Mouse (Mus musculus): ENCODE measurements around the gene Nr0b2. TPM values are rescaled to one million over a fixed set of nuclear protein-coding genes. Genes with fewer than 3 reads are reported as not detected.

Gene Nr0b2
- polyA plus RNA-seq, 1 experiment from 2014 or later: 0.64 TPM

DNA sequence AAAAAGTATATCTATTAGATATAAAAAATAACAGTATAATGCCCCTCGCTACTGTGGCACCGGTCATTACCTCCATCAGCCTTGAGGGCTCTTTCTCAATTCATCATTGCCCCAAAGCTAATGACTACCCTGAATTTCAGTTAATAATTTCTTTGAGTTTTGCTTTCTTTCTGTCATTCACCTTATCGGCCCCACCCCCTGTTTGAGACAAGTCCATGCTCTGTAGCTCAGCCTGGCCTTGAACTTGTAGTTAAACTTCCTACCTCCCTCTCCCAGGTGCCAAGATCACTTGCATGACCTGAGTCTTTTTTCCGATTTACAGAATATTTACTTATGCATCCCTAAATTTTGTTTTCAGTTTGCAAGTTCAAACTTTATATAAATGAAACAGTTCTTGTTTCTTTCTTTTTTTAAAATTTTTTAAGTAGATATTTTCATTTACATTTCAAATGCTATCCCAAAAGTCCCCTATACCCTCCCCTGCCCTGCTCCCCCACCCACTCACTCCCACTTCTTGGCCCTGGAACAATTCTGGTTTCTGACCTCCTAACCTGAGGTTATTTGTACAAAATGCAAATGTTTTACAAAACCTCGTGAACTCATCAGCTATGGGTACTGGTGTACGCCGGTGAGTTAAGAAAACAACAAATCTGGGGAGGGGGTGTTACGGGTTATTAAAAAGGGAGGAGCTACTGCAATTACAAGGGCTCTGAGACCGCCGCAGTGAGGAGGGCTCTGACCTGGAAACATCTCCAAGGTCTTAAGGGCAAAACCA lies 16.3 kb downstream of the Nr0b2 start:
- Histone ChIP-seq H3K36me3 (no peaks in the 10 kb centered on the region), H3K9me3 (replicated peaks) (no peaks in the 10 kb centered on the region), H3K4me1 (peaks cover 11% of the 10 kb centered on the region), H3K9ac (0 out of 2 replicates have a peak overlapping the region, but pooled peaks have one; percentile 31), H3K4me3 (replicated peaks) (peak overlapping the region; percentile 6; the same call in 1 of the 2 replicates), H3K27ac (peak overlapping the region; percentile 37; the same call in 1 of the 2 replicates), H3K4me2 (peak overlapping the region; percentile 46), H3K27me3 (no peaks in the 10 kb centered on the region)
- WGBS: 55% methylated on average over 10 of the region's 10 CpGs
- no peak for ATAC-seq (replicated peaks; ENCODE audit: low FRiP score)

- WGBS: 43% methylated on average over 10 of the region's 10 CpGs
- H3K4me2 ChIP-seq: peak overlapping the region; percentile 46
- H3K9ac ChIP-seq: 0 out of 2 replicates have a peak overlapping the region, but pooled peaks have one; percentile 31
Observed at GRCm38 (mm10) chr4:133570066-133570466, 16.9 kb downstream of the Nr0b2 start.

GRCm38 (mm10) chr4:133574070-133574842 lies 21.1 kb downstream of the Nr0b2 start, which contains the start of gene Gpatch3:
Gene Gpatch3 (plus strand): TSS chr4:133574745.
- whole genome bisulfite sequencing: 7% methylated on average over 44 of the region's 44 CpGs

More at GRCm38 (mm10) chr4:133570066-133570466, 16.9 kb downstream of the Nr0b2 start:
- H3K4me1 ChIP-seq: peaks cover 12% of the 10 kb centered on the region
- no peak for ATAC-seq (replicated peaks; ENCODE audit: low FRiP score)
- H3K36me3 ChIP-seq: no peaks in the 10 kb centered on the region
- H3K27me3 ChIP-seq: no peaks in the 10 kb centered on the region
- H3K4me3 ChIP-seq (replicated peaks): peak overlapping the region; percentile 6; the same call in 1 of the 2 replicates
- H3K27ac ChIP-seq: peak overlapping the region; percentile 37; the same call in 1 of the 2 replicates
- H3K9me3 ChIP-seq (replicated peaks): no peaks in the 10 kb centered on the region

GRCm38 (mm10) chr4:133574843-133575202 lies 21.6 kb downstream of the Nr0b2 start:
- WGBS: 1% methylated on average over 41 of the region's 41 CpGs
- peaks cover 26% of the 10 kb centered on the region for H3K36me3 ChIP-seq
- H3K27me3 ChIP-seq: no peaks in the 10 kb centered on the region
- peak overlapping the region; percentile 90 for H3K9ac ChIP-seq
- H3K9me3 ChIP-seq (replicated peaks): no peaks in the 10 kb centered on the region
- peak overlapping the region; percentile 94 for H3K4me2 ChIP-seq
- H3K27ac ChIP-seq: peak overlapping the region; percentile 94
- H3K4me1 ChIP-seq: peaks cover 19% of the 10 kb centered on the region
- peak; percentile 63; the same call in 1 of the 2 replicates for ATAC-seq (replicated peaks; ENCODE audit: low FRiP score)
- peak overlapping the region; percentile 99 for H3K4me3 ChIP-seq (replicated peaks)

More at GRCm38 (mm10) chr4:133574070-133574842, 21.1 kb downstream of the Nr0b2 start, which contains the start of gene Gpatch3:
- H3K9me3 ChIP-seq (replicated peaks): no peaks in the 10 kb centered on the region
- H3K36me3 ChIP-seq: peaks cover 20% of the 10 kb centered on the region
- H3K27me3 ChIP-seq: no peaks in the 10 kb centered on the region
- ATAC-seq (replicated peaks; ENCODE audit: low FRiP score): peak; percentile 89
- peak within 1 kb of the TSS; percentile 99 for H3K4me3 ChIP-seq (replicated peaks)
- peak within 1 kb of the TSS; percentile 94 for H3K4me2 ChIP-seq
- peak within 1 kb of the TSS; percentile 94 for H3K27ac ChIP-seq
- H3K9ac ChIP-seq: peak within 1 kb of the TSS; percentile 90
- peaks cover 21% of the 10 kb centered on the region for H3K4me1 ChIP-seq

DNA sequence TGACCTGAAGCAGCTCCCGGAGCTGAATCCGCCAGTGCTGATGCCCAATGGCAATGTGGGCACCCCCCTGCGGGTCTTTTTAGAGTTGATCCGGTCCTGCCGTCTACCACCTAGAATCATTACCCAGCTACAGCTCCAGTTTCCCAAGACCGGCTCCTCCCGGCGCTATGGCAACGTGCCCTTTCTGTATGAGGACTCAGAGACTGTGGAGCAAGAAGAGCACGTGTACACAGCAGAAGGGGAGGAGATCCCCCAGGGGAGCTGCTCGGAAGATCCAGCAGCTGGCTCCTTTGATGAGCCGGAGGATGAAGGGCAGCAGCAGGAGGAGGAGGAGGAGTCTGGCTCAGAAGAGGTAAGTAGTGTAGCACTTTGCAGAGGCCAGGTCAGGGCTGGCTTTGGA lies 24.8 kb downstream of the Nr0b2 start:
- H3K9ac ChIP-seq: no peak overlapping the region
- peaks cover 55% of the 10 kb centered on the region for H3K36me3 ChIP-seq
- no peak overlapping the region for H3K27ac ChIP-seq
- no peak overlapping the region for H3K4me3 ChIP-seq (replicated peaks)
- no peaks in the 10 kb centered on the region for H3K9me3 ChIP-seq (replicated peaks)
- no peak overlapping the region for H3K4me2 ChIP-seq
- H3K27me3 ChIP-seq: no peaks in the 10 kb centered on the region
- no peak for ATAC-seq (replicated peaks; ENCODE audit: low FRiP score)
- peaks cover 15% of the 10 kb centered on the region for H3K4me1 ChIP-seq
- 75% methylated on average over 12 of the region's 12 CpGs for WGBS

DNA sequence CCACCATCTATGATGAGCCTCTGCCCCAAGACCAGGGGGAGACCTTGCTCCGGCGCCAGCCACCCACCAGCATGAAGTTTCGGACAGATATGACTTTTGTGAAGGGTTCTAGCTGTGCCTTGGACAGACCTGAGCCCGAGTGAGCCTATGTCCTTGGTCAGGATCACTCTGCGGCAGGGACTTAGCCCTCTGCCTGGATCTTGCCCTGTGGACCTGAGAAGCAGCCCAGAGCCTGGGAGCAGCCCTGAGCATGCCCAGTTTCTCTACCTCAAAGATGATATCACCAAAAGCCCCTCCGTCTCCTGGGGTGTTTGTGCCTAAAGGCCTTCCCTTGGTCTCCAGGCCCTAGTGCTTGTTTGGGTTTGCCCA lies 30.5 kb downstream of the Nr0b2 start:
- peak overlapping the region; percentile 100 for H3K4me2 ChIP-seq
- peaks cover 68% of the 10 kb centered on the region for H3K36me3 ChIP-seq
- H3K9ac ChIP-seq: peak overlapping the region; percentile 83
- no peaks in the 10 kb centered on the region for H3K9me3 ChIP-seq (replicated peaks)
- peak overlapping the region; percentile 92 for H3K4me3 ChIP-seq (replicated peaks)
- ATAC-seq (replicated peaks; ENCODE audit: low FRiP score): peak; percentile 64
- peaks cover 20% of the 10 kb centered on the region for H3K4me1 ChIP-seq
- WGBS: 53% methylated on average over 6 of the region's 6 CpGs
- no peaks in the 10 kb centered on the region for H3K27me3 ChIP-seq
- peak overlapping the region; percentile 85 for H3K27ac ChIP-seq

DNA sequence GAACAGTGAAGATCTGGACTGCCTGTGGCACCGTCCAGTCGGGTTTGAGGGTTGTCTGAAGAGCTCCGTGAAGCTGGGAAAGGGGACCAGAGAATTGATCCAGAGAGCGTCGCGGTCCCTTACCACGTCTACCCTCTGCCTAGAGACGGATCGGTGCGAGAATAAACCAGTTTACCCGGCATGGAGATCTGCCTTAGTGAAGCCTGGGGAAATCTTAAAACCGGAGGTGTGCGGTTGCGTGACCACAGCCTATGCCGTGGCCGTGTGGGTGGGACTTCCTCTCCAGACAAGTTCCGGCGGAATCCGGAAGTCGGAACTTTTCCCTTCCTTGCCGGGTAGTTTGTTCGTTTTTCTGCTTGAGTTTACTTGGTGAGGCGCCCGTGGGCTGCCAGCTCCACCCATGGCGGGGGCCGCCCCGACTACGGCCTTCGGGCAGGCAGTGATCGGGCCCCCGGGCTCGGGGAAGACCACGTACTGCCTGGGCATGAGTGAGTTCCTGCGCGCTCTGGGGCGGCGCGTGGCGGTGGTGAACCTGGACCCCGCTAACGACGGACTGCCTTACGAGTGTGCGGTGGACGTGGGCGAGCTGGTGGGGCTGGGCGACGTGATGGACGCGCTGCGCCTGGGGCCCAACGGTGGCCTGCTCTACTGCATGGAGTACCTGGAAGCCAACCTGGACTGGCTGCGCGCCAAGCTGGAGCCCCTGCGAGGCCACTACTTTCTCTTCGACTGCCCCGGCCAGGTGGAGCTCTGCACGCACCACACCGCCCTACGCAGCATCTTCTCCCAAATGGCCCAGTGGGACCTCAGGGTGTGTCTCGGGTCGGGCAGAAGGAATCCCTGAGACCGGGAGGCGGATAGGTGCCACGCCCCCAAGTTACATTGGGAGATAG lies 31.1 kb downstream of the Nr0b2 start, which contains the start of gene Gpn2:
TSS of gene Gpn2 (plus strand) at position 304 of the 893 bp plus-strand sequence.
- Histone ChIP-seq H3K27me3 (no peaks in the 10 kb centered on the region), H3K9me3 (replicated peaks) (no peaks in the 10 kb centered on the region), H3K9ac (peak within 1 kb of the TSS; percentile 83), H3K4me2 (peak within 1 kb of the TSS; percentile 100), H3K36me3 (peaks cover 68% of the 10 kb centered on the region), H3K4me1 (peaks cover 20% of the 10 kb centered on the region), H3K27ac (peak within 1 kb of the TSS; percentile 85), H3K4me3 (replicated peaks) (peak within 1 kb of the TSS; percentile 92)
- WGBS: 2% methylated on average over 65 of the region's 65 CpGs
- ATAC-seq (replicated peaks; ENCODE audit: low FRiP score): peak; percentile 90

- 29% methylated on average over 7 of the region's 7 CpGs for WGBS
- peaks cover 56% of the 10 kb centered on the region for H3K36me3 ChIP-seq
- no peak overlapping the region for H3K4me2 ChIP-seq
- H3K9me3 ChIP-seq (replicated peaks): no peaks in the 10 kb centered on the region
- ATAC-seq (replicated peaks; ENCODE audit: low FRiP score): peak; percentile 43; the same call in 1 of the 2 replicates
- H3K27me3 ChIP-seq: no peaks in the 10 kb centered on the region
- H3K27ac ChIP-seq: 0 out of 2 replicates have a peak overlapping the region, but pooled peaks have one; percentile 15
- 0 out of 2 replicates have a peak, but pooled peaks cover 3% of the 10 kb centered on the region for H3K4me1 ChIP-seq
- H3K4me3 ChIP-seq (replicated peaks): no peak overlapping the region
- H3K9ac ChIP-seq: no peak overlapping the region
Observed at GRCm38 (mm10) chr4:133592570-133592969, 39.4 kb downstream of the Nr0b2 start.

DNA sequence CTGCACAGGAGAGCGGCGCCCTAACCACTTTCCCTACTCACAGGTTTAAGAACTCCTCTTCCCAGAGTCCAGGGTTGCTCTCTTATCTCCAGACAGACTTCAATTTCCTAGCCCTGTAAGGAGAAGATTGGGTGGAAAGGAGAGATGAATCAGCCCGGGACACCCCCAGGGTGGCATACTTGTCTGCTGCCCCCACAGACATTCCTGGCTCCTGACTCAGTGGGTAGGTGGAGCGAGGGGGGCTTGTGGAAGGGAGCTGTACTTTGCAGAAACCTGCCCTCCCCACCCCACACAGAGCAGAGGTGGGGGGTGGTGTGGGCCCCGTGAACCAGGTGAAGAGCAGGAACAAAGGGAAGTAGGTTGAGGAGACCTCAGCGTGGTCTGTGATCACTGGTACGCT lies 42.4 kb downstream of the Nr0b2 start:
- Histone ChIP-seq H3K27me3 (peaks cover 15% of the 10 kb centered on the region), H3K4me2 (no peak overlapping the region)
- WGBS: 76% methylated on average over 7 of the region's 7 CpGs

GRCm38 (mm10) chr4:133596084-133596483 lies 42.9 kb downstream of the Nr0b2 start:
- no peak overlapping the region for H3K9ac ChIP-seq
- no peak overlapping the region for H3K4me2 ChIP-seq
- H3K9me3 ChIP-seq (replicated peaks): no peaks in the 10 kb centered on the region
- H3K36me3 ChIP-seq: peaks cover 20% of the 10 kb centered on the region
- 78% methylated on average over 6 of the region's 6 CpGs for WGBS
- H3K4me1 ChIP-seq: peaks cover 26% of the 10 kb centered on the region
- peaks cover 16% of the 10 kb centered on the region for H3K27me3 ChIP-seq
- no peak for ATAC-seq (replicated peaks; ENCODE audit: low FRiP score)
- no peak overlapping the region for H3K27ac ChIP-seq
- no peak overlapping the region for H3K4me3 ChIP-seq (replicated peaks)

More for the DNA sequence above, 42.4 kb downstream of the Nr0b2 start:
- H3K9me3 ChIP-seq (replicated peaks): no peaks in the 10 kb centered on the region
- H3K4me1 ChIP-seq: peaks cover 26% of the 10 kb centered on the region
- H3K27ac ChIP-seq: no peak overlapping the region
- H3K9ac ChIP-seq: no peak overlapping the region
- no peak for ATAC-seq (replicated peaks; ENCODE audit: low FRiP score)
- H3K36me3 ChIP-seq: peaks cover 26% of the 10 kb centered on the region
- no peak overlapping the region for H3K4me3 ChIP-seq (replicated peaks)

DNA sequence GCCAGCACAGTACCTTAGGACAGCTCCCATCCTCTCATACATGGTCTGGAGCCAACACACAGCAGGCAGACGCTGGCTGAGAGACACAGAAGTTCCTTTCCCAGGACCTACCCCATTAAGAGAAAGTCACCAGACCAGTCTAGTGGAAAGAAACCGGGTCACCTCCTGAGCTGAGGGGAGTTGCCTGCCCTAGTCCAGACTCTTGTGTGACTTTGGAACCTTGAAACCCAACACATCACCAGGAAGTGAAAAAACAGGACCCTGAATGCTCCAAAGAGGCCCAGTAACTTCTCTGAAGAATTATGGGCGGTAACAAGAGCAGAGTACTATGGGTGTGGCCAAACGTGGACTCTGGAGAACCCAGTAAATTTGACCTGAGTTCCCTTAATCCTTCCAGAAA lies 45.4 kb downstream of the Nr0b2 start:
- no peak for ATAC-seq (replicated peaks; ENCODE audit: low FRiP score)
- WGBS: 23% methylated on average over 4 of the region's 4 CpGs
- H3K36me3 ChIP-seq: peaks cover 8% of the 10 kb centered on the region
- peak overlapping the region; percentile 94 for H3K4me2 ChIP-seq
- H3K9me3 ChIP-seq (replicated peaks): no peaks in the 10 kb centered on the region
- peaks cover 41% of the 10 kb centered on the region for H3K27me3 ChIP-seq
- H3K27ac ChIP-seq: peak overlapping the region; percentile 75
- peaks cover 33% of the 10 kb centered on the region for H3K4me1 ChIP-seq
- H3K9ac ChIP-seq: 0 out of 2 replicates have a peak overlapping the region, but pooled peaks have one; percentile 51
- H3K4me3 ChIP-seq (replicated peaks): peak overlapping the region; percentile 59; the same call in 1 of the 2 replicates

Measured in kidney, embryonic 15.5 days (tissue).